Mouse (Mus musculus) retina, embryonic 14.5 days (tissue): Measurements from ENCODE around the gene Gm14862.

Experiments
- DNase-seq: peaks from one replicate; pipeline ENCODE4 v3.0.0-alpha.2; 2015; ENCODE audit warnings: low spot score

Gm14862 gene

DNA sequence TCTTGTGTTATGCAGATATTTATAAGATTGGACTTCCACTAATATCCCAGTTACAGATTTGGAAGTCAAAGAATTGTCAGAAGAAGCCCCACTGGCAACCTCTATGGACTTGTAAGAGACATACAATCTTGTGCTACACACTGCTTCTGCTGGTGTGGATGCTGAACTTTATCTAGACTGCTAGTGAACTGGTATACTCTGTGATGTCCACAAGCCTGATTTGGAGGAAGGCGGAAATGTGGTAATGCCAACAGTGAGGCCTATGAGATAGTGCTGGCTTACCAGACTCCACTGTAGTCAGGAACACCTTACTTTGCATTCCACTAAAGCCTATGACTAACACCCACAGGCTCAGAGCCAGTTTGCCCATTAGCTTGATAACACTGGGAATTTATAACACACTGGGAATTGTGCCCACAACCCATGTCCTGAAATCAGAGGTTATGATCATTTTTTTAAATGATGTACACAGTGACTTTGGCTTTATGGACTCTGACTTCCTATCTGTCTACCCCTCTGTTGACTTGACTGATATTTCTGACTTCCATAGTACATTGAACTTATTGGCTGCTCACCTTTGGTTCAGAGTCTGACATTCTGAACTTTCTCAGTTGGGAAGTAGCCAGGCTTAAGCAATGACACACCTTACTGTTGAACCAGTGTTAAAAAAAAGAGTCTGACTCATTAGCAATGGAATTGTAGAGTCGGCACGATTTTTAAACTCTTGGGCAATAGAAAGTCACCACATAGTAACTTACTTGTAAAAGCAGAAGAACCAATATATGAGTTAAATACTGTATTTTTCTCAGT, 34.1 kb downstream of the Gm14862 start:
- DNase-seq = no peak

GRCm38 (mm10) chrX:9221736-9222135, 35.0 kb downstream of the Gm14862 start:
- no peak for DNase-seq

DNA sequence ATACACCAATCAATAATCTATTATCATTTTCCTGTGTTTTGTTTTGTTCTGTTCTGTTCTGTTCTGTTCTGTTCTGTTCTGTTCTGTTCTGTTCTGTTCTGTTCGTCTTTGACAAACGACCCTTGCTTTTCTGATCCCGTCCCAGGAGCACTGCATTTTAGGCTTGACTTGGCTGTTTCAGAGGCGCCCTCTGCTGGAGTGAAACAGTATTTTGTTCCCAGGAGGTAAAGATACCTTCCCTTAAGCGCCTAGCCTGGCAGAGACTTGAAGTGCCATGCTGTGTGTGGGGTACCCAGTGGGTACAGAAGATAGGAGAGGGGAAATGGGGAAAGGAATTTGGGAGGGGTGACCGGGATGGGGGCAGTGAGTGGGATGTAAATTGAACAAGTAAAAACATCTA, 35.5 kb downstream of the Gm14862 start:
- peak; percentile 48 for DNase-seq

GRCm38 (mm10) chrX:9219570-9219969, 37.1 kb downstream of the Gm14862 start:
- DNase-seq = no peak

GRCm38 (mm10) chrX:9216244-9216643, 40.5 kb downstream of the Gm14862 start:
- DNase-seq = no peak

DNA sequence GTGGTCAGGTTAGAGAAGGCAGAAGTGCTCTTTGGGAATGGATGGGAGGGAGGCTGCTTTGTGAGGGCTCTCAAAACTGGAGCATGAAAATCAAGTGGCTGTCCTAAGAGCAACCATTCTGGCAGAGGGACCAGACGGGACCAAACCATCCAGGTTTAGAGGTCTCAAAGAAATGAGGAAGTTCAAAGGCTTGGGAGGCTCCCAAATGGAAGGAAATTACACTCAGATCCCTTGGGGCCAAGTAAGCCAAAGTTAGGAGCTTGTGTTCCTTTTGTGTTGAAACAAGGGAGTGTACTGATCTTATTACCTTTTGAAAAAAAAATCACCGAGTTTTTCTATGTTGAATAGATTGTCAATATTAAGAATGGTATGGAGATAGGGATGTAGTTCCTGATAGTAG, 51.6 kb downstream of the Gm14862 start:
- DNase-seq = no peak

DNA sequence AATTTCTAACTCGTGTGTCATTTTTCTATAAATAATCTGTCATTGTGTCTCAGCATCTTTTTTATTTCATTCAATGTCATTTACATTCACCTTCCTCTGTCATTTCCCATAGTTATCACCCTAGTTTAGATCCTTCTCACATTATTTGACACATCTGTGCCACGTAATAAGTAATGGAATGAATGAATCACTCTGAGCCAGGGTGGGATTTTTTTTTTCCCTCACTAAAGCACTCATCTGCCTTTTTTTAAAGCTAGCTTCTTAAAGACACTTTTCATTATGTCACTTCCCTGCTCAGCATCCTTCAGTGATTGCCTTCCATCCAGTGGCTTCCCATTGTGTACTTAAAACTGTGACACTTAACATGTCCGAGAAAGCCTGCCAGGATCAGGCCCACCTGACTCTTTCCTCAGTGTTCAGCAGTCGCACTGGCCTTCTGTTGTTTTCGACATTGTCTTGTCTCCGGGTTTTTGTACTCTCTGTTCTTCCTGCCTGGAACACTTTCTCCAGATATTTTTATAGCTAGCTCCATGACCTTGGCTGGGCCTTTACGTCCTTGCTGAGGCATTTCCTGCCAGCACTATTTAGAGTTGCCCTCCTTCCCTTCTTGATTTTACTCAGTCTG, 53.8 kb downstream of the Gm14862 start:
- no peak for DNase-seq

GRCm38 (mm10) chrX:9201954-9202353, 54.7 kb downstream of the Gm14862 start:
- DNase-seq = no peak
